Mouse (Mus musculus) c-Kit-negative CD71-positive TER-119-positive erythroid progenitor cells, embryonic 14.5 days (primary cell): ENCODE measurements around the gene Mrgpra2a.
"Not testable (repeated sequence)": the region's sequence is repeated elsewhere in the genome, so short reads cannot be mapped to it uniquely, and the experiment has no call there.

ENCODE experiments used
- DNase-seq: peaks from one replicate; pipeline ENCODE4 v3.0.0-alpha.2; 2013; ENCODE audit warnings: low read depth, low spot score

Gene Mrgpra2a

GRCm38 (mm10) chr7:47452015-47452414 lies at the start of gene Mrgpra2a:
Gene Mrgpra2a, minus strand, starts transcription at chr7:47452139.
- not testable (repeated sequence) for DNase-seq

GRCm38 (mm10) chr7:47491266-47491665 lies 39.3 kb upstream of the Mrgpra2a start:
- DNase-seq, result not testable (repeated sequence)

GRCm38 (mm10) chr7:47489438-47489837 lies 37.5 kb upstream of the Mrgpra2a start:
- DNase-seq, result not testable (repeated sequence)

GRCm38 (mm10) chr7:47483181-47483580 lies 31.2 kb upstream of the Mrgpra2a start:
- not testable (repeated sequence) for DNase-seq

- DNase-seq, result not testable (repeated sequence)
Observed at GRCm38 (mm10) chr7:47473904-47474303, 22.0 kb upstream of the Mrgpra2a start.

GRCm38 (mm10) chr7:47465278-47465981 lies 13.5 kb upstream of the Mrgpra2a start:
- not testable (repeated sequence) for DNase-seq

- not testable (repeated sequence) for DNase-seq
Observed at GRCm38 (mm10) chr7:47445729-47446128, 6.2 kb downstream of the Mrgpra2a start.

GRCm38 (mm10) chr7:47436463-47436862 lies 15.5 kb downstream of the Mrgpra2a start:
- DNase-seq, result not testable (repeated sequence)

GRCm38 (mm10) chr7:47427815-47428508 lies 24.0 kb downstream of the Mrgpra2a start:
- not testable (repeated sequence) for DNase-seq

- no peak for DNase-seq
Observed at GRCm38 (mm10) chr7:47410602-47411001, 41.3 kb downstream of the Mrgpra2a start.

- no peak for DNase-seq
Observed at GRCm38 (mm10) chr7:47409545-47409944, 42.4 kb downstream of the Mrgpra2a start.

- DNase-seq, result no peak
Observed at GRCm38 (mm10) chr7:47401125-47401524, 50.8 kb downstream of the Mrgpra2a start.
